Mouse (Mus musculus): ENCODE measurements at regions not wholly inside any gene's neighbourhood (a gene's known extent, or its start where the extent isn't known, plus 50 kb on each side); places are given as distances from the start of the nearest gene placed in this dataset.

GRCm38 (mm10) chr3:104586342-104587175 lies 51.9 kb upstream of the Slc16a1 start:
- peak in 1 of 2 experiments; percentile 30 for DNase-seq (ENCODE audit: low spot score in 2 of 2)

GRCm38 (mm10) chr3:104585303-104585702 lies 53.2 kb upstream of the Slc16a1 start:
- no peak for DNase-seq (ENCODE audit: low spot score in 2 of 2)

GRCm38 (mm10) chr3:104583236-104583635 lies 55.2 kb upstream of the Slc16a1 start:
- no peak for DNase-seq (ENCODE audit: low spot score in 2 of 2)

- DNase-seq (ENCODE audit: low spot score in 2 of 2) = no peak
Measured at GRCm38 (mm10) chr3:104582521-104582920, 55.9 kb upstream of the Slc16a1 start.

- no peak for DNase-seq (ENCODE audit: low spot score in 2 of 2)
Measured at GRCm38 (mm10) chr3:104579186-104579585, 59.3 kb upstream of the Slc16a1 start.

- DNase-seq (ENCODE audit: low spot score in 2 of 2) = no peak
Measured at GRCm38 (mm10) chr3:104578374-104578773, 60.1 kb upstream of the Slc16a1 start.

- no peak for DNase-seq (ENCODE audit: low spot score in 2 of 2)
Measured at GRCm38 (mm10) chr3:104577228-104577927, 61.1 kb upstream of the Slc16a1 start.

GRCm38 (mm10) chr3:104573277-104573940 lies 61.7 kb upstream of the Lrig2 start:
- DNase-seq (ENCODE audit: low spot score in 2 of 2) = no peak

- DNase-seq (ENCODE audit: low spot score in 2 of 2) = no peak
Measured at GRCm38 (mm10) chr3:104571935-104572631, 60.4 kb upstream of the Lrig2 start.

- no peak for DNase-seq (ENCODE audit: low spot score in 2 of 2)
Measured at GRCm38 (mm10) chr3:104565423-104566230, 53.9 kb upstream of the Lrig2 start.

- DNase-seq (ENCODE audit: low spot score in 2 of 2) = no peak
Measured at GRCm38 (mm10) chr3:104564857-104565256, 53.1 kb upstream of the Lrig2 start.

- DNase-seq (ENCODE audit: low spot score in 2 of 2) = no peak
Measured at GRCm38 (mm10) chr3:104561567-104561966, 49.8 kb upstream of the Lrig2 start.
